Mouse (Mus musculus): ENCODE measurements at regions not wholly inside any gene's neighbourhood (a gene's known extent, or its start where the extent isn't known, plus 50 kb on each side); places are given as distances from the start of the nearest gene placed in this dataset.
"Not testable (repeated sequence)": the region's sequence is repeated elsewhere in the genome, so short reads cannot be mapped to it uniquely, and the experiment has no call there.

- Histone ChIP-seq H3K9me3 (ENCODE audit: control insufficient read depth, low read length) (no peaks in the 10 kb centered on the region), H3K27me3 (ENCODE audit: control insufficient read depth, insufficient read depth, low read length) (no peaks in the 10 kb centered on the region), H3K4me2 (ENCODE audit: low read depth, low read length, severe bottlenecking) (no peak overlapping the region), H3K4me1 (replicated peaks; ENCODE audit: control insufficient read depth, insufficient read depth, low read length) (no peaks in the 10 kb centered on the region), H3K4me3 (ENCODE audit: low read depth, low read length) (no peak overlapping the region), H3K27ac (ENCODE audit: low read depth, low read length) (no peak overlapping the region), H3K9ac (ENCODE audit: low read length) (no peak overlapping the region), H3K36me3 (ENCODE audit: control insufficient read depth, insufficient read depth, low read length) (no peaks in the 10 kb centered on the region)
- 63% methylated on average over 1 of the region's 1 CpGs for WGBS
- DNase-seq (ENCODE audit: low spot score) (no peak), ATAC-seq (replicated peaks; ENCODE audit: low FRiP score) (no peak)
These were observed 159.1 kb downstream of the Rdh14 start for GRCm38 (mm10) chr12:10549481-10550201.

DNA sequence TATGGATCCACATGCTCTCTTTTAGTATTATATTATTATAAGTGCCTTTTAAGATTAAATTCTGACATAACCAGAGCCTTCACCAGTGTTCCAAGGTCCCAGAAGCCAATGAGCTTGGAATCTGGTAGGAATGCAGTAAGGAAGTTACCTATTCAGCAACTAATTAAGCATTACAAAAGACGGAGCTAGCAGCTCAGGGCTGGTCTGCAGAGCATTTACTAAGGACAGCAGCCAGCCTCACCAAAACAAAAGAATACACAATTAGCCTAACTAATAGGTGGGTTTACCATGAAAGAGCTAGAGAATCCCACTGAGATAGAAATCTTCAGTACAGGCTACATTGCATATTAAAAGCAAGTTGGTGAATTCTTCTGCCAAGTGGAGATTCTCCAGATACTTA lies 164.1 kb downstream of the Rdh14 start:
- ATAC-seq (replicated peaks; ENCODE audit: low FRiP score); H3K4me2 ChIP-seq (ENCODE audit: low read depth, low read length, severe bottlenecking); H3K9me3 ChIP-seq (ENCODE audit: control insufficient read depth, low read length); H3K4me1 ChIP-seq (replicated peaks; ENCODE audit: control insufficient read depth, insufficient read depth, low read length); H3K27ac ChIP-seq (ENCODE audit: low read depth, low read length); H3K36me3 ChIP-seq (ENCODE audit: control insufficient read depth, insufficient read depth, low read length); DNase-seq (ENCODE audit: low spot score); H3K9ac ChIP-seq (ENCODE audit: low read length); H3K4me3 ChIP-seq (ENCODE audit: low read depth, low read length); H3K27me3 ChIP-seq (ENCODE audit: control insufficient read depth, insufficient read depth, low read length): not testable (repeated sequence)
- 67% methylated on average over 1 of the region's 1 CpGs for WGBS

GRCm38 (mm10) chr12:10562966-10563365 lies 172.4 kb downstream of the Rdh14 start:
- Histone ChIP-seq H3K4me3 (ENCODE audit: low read depth, low read length) (no peak overlapping the region), H3K9ac (ENCODE audit: low read length) (no peak overlapping the region), H3K36me3 (ENCODE audit: control insufficient read depth, insufficient read depth, low read length) (no peaks in the 10 kb centered on the region), H3K4me1 (replicated peaks; ENCODE audit: control insufficient read depth, insufficient read depth, low read length) (no peaks in the 10 kb centered on the region), H3K27me3 (ENCODE audit: control insufficient read depth, insufficient read depth, low read length) (no peaks in the 10 kb centered on the region), H3K4me2 (ENCODE audit: low read depth, low read length, severe bottlenecking) (no peak overlapping the region), H3K9me3 (ENCODE audit: control insufficient read depth, low read length) (no peaks in the 10 kb centered on the region), H3K27ac (ENCODE audit: low read depth, low read length) (no peak overlapping the region)
- DNase-seq (ENCODE audit: low spot score) (no peak), ATAC-seq (replicated peaks; ENCODE audit: low FRiP score) (no peak)
- 59% methylated on average over 1 of the region's 1 CpGs for WGBS

GRCm38 (mm10) chr12:10567881-10568280 lies 177.3 kb downstream of the Rdh14 start:
- no peak overlapping the region for H3K4me2 ChIP-seq (ENCODE audit: low read depth, low read length, severe bottlenecking)
- no peaks in the 10 kb centered on the region for H3K27me3 ChIP-seq (ENCODE audit: control insufficient read depth, insufficient read depth, low read length)
- no peak overlapping the region for H3K9ac ChIP-seq (ENCODE audit: low read length)
- H3K36me3 ChIP-seq (ENCODE audit: control insufficient read depth, insufficient read depth, low read length) = no peaks in the 10 kb centered on the region
- H3K27ac ChIP-seq (ENCODE audit: low read depth, low read length) = no peak overlapping the region
- 86% methylated on average over 2 of the region's 2 CpGs for WGBS
- H3K4me3 ChIP-seq (ENCODE audit: low read depth, low read length) = no peak overlapping the region
- H3K9me3 ChIP-seq (ENCODE audit: control insufficient read depth, low read length) = no peaks in the 10 kb centered on the region
- no peak for DNase-seq (ENCODE audit: low spot score)
- no peaks in the 10 kb centered on the region for H3K4me1 ChIP-seq (replicated peaks; ENCODE audit: control insufficient read depth, insufficient read depth, low read length)
- ATAC-seq (replicated peaks; ENCODE audit: low FRiP score) = no peak

- no peak overlapping the region for H3K9ac ChIP-seq (ENCODE audit: low read length)
- H3K36me3 ChIP-seq (ENCODE audit: control insufficient read depth, insufficient read depth, low read length) = no peaks in the 10 kb centered on the region
- H3K4me3 ChIP-seq (ENCODE audit: low read depth, low read length) = no peak overlapping the region
- H3K27me3 ChIP-seq (ENCODE audit: control insufficient read depth, insufficient read depth, low read length) = no peaks in the 10 kb centered on the region
- no peaks in the 10 kb centered on the region for H3K4me1 ChIP-seq (replicated peaks; ENCODE audit: control insufficient read depth, insufficient read depth, low read length)
- DNase-seq (ENCODE audit: low spot score) = no peak
- 57% methylated on average over 11 of the region's 11 CpGs for WGBS
- no peak overlapping the region for H3K27ac ChIP-seq (ENCODE audit: low read depth, low read length)
- H3K9me3 ChIP-seq (ENCODE audit: control insufficient read depth, low read length) = no peaks in the 10 kb centered on the region
- no peak overlapping the region for H3K4me2 ChIP-seq (ENCODE audit: low read depth, low read length, severe bottlenecking)
- no peak for ATAC-seq (replicated peaks; ENCODE audit: low FRiP score)
These were observed 181.2 kb downstream of the Rdh14 start for GRCm38 (mm10) chr12:10571643-10572377.

DNA sequence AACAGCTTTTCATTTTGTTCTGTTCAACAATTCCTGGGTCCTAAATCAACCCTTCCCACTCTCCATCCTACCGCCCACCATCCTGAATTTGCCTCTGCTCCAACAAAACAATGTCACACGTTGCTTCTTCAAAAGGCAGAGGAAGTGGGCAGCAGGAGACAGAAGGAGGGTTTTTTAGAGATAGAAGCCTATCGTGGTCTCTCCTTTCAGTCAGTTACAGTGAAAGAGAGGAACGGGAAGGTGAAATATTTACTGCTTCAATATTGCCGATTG lies 181.7 kb downstream of the Rdh14 start:
- Histone ChIP-seq H3K4me1 (replicated peaks; ENCODE audit: control insufficient read depth, insufficient read depth, low read length) (no peaks in the 10 kb centered on the region), H3K9ac (ENCODE audit: low read length) (no peak overlapping the region), H3K4me2 (ENCODE audit: low read depth, low read length, severe bottlenecking) (no peak overlapping the region), H3K36me3 (ENCODE audit: control insufficient read depth, insufficient read depth, low read length) (no peaks in the 10 kb centered on the region), H3K27me3 (ENCODE audit: control insufficient read depth, insufficient read depth, low read length) (no peaks in the 10 kb centered on the region), H3K9me3 (ENCODE audit: control insufficient read depth, low read length) (no peaks in the 10 kb centered on the region), H3K27ac (ENCODE audit: low read depth, low read length) (no peak overlapping the region), H3K4me3 (ENCODE audit: low read depth, low read length) (no peak overlapping the region)
- DNase-seq (ENCODE audit: low spot score) = no peak
- 71% methylated on average over 5 of the region's 5 CpGs for WGBS
- no peak for ATAC-seq (replicated peaks; ENCODE audit: low FRiP score)

GRCm38 (mm10) chr12:10573381-10573780 lies 182.8 kb downstream of the Rdh14 start:
- Histone ChIP-seq H3K36me3 (ENCODE audit: control insufficient read depth, insufficient read depth, low read length) (no peaks in the 10 kb centered on the region), H3K9me3 (ENCODE audit: control insufficient read depth, low read length) (no peaks in the 10 kb centered on the region), H3K27ac (ENCODE audit: low read depth, low read length) (no peak overlapping the region), H3K4me1 (replicated peaks; ENCODE audit: control insufficient read depth, insufficient read depth, low read length) (no peaks in the 10 kb centered on the region), H3K9ac (ENCODE audit: low read length) (no peak overlapping the region), H3K27me3 (ENCODE audit: control insufficient read depth, insufficient read depth, low read length) (no peaks in the 10 kb centered on the region), H3K4me3 (ENCODE audit: low read depth, low read length) (no peak overlapping the region), H3K4me2 (ENCODE audit: low read depth, low read length, severe bottlenecking) (no peak overlapping the region)
- no peak for ATAC-seq (replicated peaks; ENCODE audit: low FRiP score)
- 80% methylated on average over 9 of the region's 9 CpGs for WGBS
- DNase-seq (ENCODE audit: low spot score) = no peak

DNA sequence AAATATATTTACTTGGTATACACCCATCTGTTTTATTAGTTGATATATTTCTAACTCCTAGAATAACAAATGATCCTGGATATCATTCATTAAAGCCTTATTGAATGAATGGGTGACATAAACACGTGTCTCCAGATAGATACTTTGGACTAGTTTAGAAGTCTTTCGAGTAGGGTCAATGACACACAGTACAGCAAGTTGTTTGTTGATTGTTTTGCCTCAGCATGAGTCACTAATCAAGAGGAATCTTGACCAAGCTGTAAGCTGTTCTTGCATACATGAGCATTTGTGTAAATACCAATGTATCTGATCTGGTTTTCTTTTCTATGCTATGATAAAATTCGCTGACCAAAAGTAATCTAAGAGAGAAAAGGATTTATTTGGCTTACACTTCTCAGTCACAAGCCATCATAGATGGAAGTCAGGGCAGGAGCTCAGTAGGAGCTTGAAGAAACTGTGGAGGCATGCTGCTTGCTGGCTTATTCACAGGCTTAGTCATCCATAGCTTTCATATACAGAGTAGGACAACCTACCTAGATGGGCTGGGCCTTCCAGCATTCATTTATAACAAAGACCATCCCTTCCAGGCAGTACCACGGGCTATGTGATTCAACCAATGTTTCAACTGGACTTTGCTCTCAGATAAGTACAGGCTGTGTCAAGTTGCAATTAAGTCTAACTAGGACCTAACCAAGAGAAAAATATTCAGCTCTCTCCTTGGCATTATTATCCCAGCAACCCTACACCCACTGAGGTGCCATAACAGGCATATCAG lies 192.5 kb downstream of the Rdh14 start:
- Histone ChIP-seq H3K4me2 (ENCODE audit: low read depth, low read length, severe bottlenecking) (no peak overlapping the region), H3K9me3 (ENCODE audit: control insufficient read depth, low read length) (no peaks in the 10 kb centered on the region), H3K27me3 (ENCODE audit: control insufficient read depth, insufficient read depth, low read length) (no peaks in the 10 kb centered on the region), H3K27ac (ENCODE audit: low read depth, low read length) (no peak overlapping the region), H3K9ac (ENCODE audit: low read length) (no peak overlapping the region), H3K36me3 (ENCODE audit: control insufficient read depth, insufficient read depth, low read length) (no peaks in the 10 kb centered on the region), H3K4me3 (ENCODE audit: low read depth, low read length) (no peak overlapping the region), H3K4me1 (replicated peaks; ENCODE audit: control insufficient read depth, insufficient read depth, low read length) (no peaks in the 10 kb centered on the region)
- ATAC-seq (replicated peaks; ENCODE audit: low FRiP score) (no peak), DNase-seq (ENCODE audit: low spot score) (no peak)
- 80% methylated on average over 4 of the region's 4 CpGs for WGBS
